Mouse (Mus musculus) small intestine, adult 10 weeks (tissue): ENCODE results near the gene Sgip1. TPM values are rescaled to one million over a fixed set of nuclear protein-coding genes. Genes with fewer than 3 reads are reported as not detected.

Experiments
- polyA plus RNA-seq: library from polyadenylated mRNA; stranded (reverse); fragments of 350-450 nt; fragmentation: Illumina TruSeq; extraction: RNeasy Lipid Tissue Mini Kit (QIAGEN cat#74804); gene quantifications from one replicate; pipeline ENCODE4 v1.2.3, GENCODE M21; 2014; ENCODE audit warnings: low replicate concordance

Gene Sgip1
- 1.9 TPM for polyA plus RNA-seq

DNA sequence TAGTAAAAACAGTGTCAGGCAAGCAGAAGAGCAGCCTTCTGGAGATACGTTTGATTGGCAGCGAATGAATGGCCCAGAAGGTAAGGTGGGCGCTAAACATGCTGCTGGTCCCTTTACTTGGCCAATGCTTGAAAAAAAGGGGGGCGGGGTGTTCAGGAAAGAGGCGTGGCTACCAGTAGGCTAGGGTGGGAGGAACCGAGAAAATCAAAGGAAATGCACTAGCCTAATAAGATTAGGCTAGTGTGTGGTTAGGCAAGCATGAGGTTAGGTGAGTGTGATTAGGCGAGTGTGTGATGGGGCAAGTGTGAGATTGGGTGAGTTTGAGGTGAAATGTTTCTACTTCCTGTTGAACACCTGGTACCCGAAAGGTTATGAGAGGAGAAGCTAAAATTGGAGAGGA, at the start of gene Sgip1:
Gene Sgip1 (plus strand): TSS at position 11 of the 400 bp plus-strand sequence.

DNA sequence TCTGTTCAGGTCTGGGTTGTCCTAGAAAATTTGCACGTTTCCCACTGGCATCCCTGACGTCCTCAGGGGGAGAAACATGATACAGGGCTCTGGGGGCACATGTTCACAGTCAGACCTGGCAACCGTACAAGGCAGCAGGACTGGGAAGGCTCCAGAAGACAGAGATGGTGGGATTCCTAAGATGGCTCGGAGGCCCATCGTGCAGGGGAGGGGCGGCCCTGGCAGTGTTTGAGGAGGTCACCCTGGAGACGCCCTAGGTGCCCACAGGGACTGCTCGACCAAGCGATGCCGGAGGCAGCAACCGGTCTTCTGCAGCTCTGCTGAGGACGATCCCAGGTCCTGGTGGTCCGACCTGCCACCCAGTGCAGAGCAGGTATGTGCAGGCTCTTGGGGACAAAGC, 237.3 kb downstream of the Sgip1 start, which contains the start of gene Tctex1d1:
Gene Tctex1d1 (plus strand): TSS at position 167 of the 400 bp plus-strand sequence.

Other genes with a start within 250 kb of the Sgip1 start
- not detected for gene Tctex1d1, start 237.3 kb downstream of the Sgip1 start, polyA plus RNA-seq